Mouse (Mus musculus) C2C12 (cell line): Measurements from ENCODE around the gene Spg21.

Source experiments
- CEBPB ChIP-seq: IDR thresholded peaks from one replicate; pipeline ENCODE4 v1.6.1; 2011; ENCODE audit warnings: low read depth, mild to moderate bottlenecking, control low read depth, moderate library complexity
- CTCF ChIP-seq: IDR thresholded peaks from one replicate; pipeline ENCODE4 v1.5.1; 2011; ENCODE audit not compliant: control insufficient read depth, insufficient read depth, insufficient read length
- FOSL1 ChIP-seq: IDR thresholded peaks from one replicate; pipeline ENCODE4 v1.8.0; 2011; ENCODE audit warnings: mild to moderate bottlenecking, low read length; ENCODE audit not compliant: poor library complexity, insufficient read depth, severe bottlenecking
- MYOD1 ChIP-seq: IDR thresholded peaks from one replicate; pipeline ENCODE4 v1.6.1; 2011; ENCODE audit warnings: low read depth; ENCODE audit not compliant: control insufficient read depth, insufficient read length
- MYOG ChIP-seq: IDR thresholded peaks from one replicate; pipeline ENCODE4 v1.6.1; 2011; ENCODE audit not compliant: control insufficient read depth, insufficient read length; ENCODE audit errors: extremely low read depth

GRCm38 (mm10) chr9:65492351-65492750 lies 31.6 kb downstream of the Spg21 start:
- TF ChIP-seq FOSL1 (no peak), CTCF (no peak), CEBPB (no peak), MYOD1 (no peak), MYOG (no peak)
